Mouse (Mus musculus): ENCODE measurements around the gene Bahcc1. TPM values are rescaled to one million over a fixed set of nuclear protein-coding genes. Genes with fewer than 3 reads are reported as not detected.

Bahcc1 gene
- polyA plus RNA-seq, 2 experiments, result 0.75 to 1.6 TPM

DNA sequence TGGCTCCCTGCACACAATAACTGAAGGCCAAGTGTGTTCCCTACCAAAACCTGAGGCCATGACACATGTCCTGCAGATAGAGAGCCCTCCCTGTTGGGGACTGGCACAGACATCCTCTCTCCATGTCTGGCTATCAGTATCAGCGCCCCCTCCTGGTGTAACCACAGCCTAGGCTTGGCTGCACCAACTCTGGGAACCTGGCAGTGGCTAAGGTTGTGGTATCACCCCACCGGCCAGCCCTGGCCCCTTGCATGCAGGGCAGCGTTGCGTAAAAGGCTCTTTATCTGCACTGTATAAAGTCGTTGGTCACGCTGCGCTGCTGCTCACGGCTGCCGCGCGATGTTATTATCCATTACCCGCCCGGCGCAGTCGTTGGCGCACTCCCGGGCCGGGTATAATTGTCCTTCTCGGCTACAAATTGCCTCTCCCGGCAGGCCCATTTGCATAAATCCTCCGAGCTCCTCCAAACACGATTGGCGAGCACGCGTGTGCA lies 47.6 kb downstream of the Bahcc1 start:
- WGBS (ENCODE audit: insufficient replicate concordance), result 75% methylated on average over 25 of the region's 25 CpGs
- no peak overlapping the region for H3K27ac ChIP-seq

DNA sequence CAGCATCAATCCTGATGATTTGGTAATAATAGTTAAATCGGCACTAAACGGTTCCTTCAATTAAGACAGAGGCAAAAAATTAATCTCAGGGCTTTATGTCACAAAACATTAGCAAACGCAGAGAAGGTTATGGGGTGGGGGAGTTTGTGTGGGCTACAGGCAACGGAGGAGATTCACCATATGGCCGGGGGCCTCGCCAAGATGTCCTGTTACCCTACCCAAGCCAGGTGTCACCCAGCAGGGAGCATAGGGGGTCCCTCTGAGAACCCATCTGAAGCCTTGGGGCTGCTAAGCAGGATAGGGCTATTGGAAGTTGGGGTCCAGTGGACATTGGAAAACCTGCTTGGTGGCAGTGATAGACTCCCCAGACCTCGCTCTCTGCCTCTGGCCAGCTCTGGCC lies 48.0 kb downstream of the Bahcc1 start:
- no peak for DNase-seq (ENCODE audit: low read depth in 3 of 3, low spot score in 3 of 3)
- H3K4me3 ChIP-seq (ENCODE audit: insufficient read depth in 1 of 2, low read depth in 2 of 2, low read length in 2 of 2), result no peak overlapping the region
- no peak overlapping the region for H3K9ac ChIP-seq (replicated peaks)
- no peak overlapping the region for H3K4me2 ChIP-seq (ENCODE audit: low read depth)
- ATAC-seq (ENCODE audit: insufficient read depth), result no peak
- TF ChIP-seq EP300 (IDR thresholded peaks at IDR 0.05; ENCODE audit: low read depth), result no peak
- no peak for TF ChIP-seq CTCF (IDR thresholded peaks at IDR 0.05; ENCODE audit: low read depth)
- no peaks in the 10 kb centered on the region for H3K9me3 ChIP-seq (ENCODE audit: control insufficient read depth, low read length)
- no peaks in the 10 kb centered on the region for H3K27me3 ChIP-seq (ENCODE audit: control insufficient read depth, insufficient read depth, low read length)
- 76% methylated on average over 7 of the region's 7 CpGs for WGBS (ENCODE audit: insufficient replicate concordance)
- H3K36me3 ChIP-seq (replicated peaks; ENCODE audit: control insufficient read depth, insufficient read depth, low read depth), result no peaks in the 10 kb centered on the region
- H3K4me1 ChIP-seq (replicated peaks; ENCODE audit: control insufficient read depth in 2 of 2, insufficient read depth in 2 of 2, low read length in 1 of 2), result no peaks in the 10 kb centered on the region; a peak in 1 of 4 replicates
- no peak overlapping the region for H3K27ac ChIP-seq

More for the DNA sequence above, 47.6 kb downstream of the Bahcc1 start:
- ATAC-seq (ENCODE audit: insufficient read depth) (no peak), DNase-seq (ENCODE audit: low read depth in 3 of 3, low spot score in 3 of 3) (no peak)
- H3K36me3 ChIP-seq (replicated peaks; ENCODE audit: control insufficient read depth, insufficient read depth, low read depth), result no peaks in the 10 kb centered on the region
- TF ChIP-seq EP300 (IDR thresholded peaks at IDR 0.05; ENCODE audit: low read depth) (no peak), CTCF (IDR thresholded peaks at IDR 0.05; ENCODE audit: low read depth) (peak; percentile 77)
- no peaks in the 10 kb centered on the region for H3K27me3 ChIP-seq (ENCODE audit: control insufficient read depth, insufficient read depth, low read length)
- no peaks in the 10 kb centered on the region for H3K9me3 ChIP-seq (ENCODE audit: control insufficient read depth, low read length)
- no peaks in the 10 kb centered on the region; a peak in 1 of 4 replicates for H3K4me1 ChIP-seq (replicated peaks; ENCODE audit: control insufficient read depth in 2 of 2, insufficient read depth in 2 of 2, low read length in 1 of 2)
- no peak overlapping the region for H3K4me3 ChIP-seq (ENCODE audit: insufficient read depth in 1 of 2, low read depth in 2 of 2, low read length in 2 of 2)
- H3K9ac ChIP-seq (replicated peaks), result no peak overlapping the region
- no peak overlapping the region for H3K4me2 ChIP-seq (ENCODE audit: low read depth)

DNA sequence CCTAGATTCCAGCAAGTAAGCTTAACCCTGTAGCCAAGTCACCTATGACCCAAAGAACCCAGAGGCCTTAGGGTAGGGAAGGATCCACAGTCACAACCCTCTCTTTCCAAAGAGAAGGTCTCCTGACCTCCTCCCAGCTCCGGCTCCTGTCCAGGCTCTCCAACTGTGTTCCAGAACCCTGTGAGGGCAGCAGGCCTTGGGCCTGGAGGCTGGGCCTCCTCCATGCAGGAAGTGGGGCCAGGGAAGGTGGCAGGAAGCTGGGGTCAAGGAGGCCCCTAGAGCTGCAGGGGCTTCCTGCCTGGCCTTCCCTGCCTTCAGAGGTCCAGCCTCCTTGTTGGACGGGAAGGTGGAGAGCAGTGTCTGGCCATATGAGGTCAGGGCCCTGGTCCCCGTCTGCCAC lies 48.5 kb downstream of the Bahcc1 start:
- ATAC-seq (ENCODE audit: insufficient read depth) (0 out of 2 replicates have a peak, but pooled peaks have one; percentile 24), DNase-seq (ENCODE audit: low read depth in 3 of 3, low spot score in 3 of 3) (no peak)
- Histone ChIP-seq H3K27ac (no peak overlapping the region), H3K36me3 (replicated peaks; ENCODE audit: control insufficient read depth, insufficient read depth, low read depth) (no peaks in the 10 kb centered on the region), H3K9ac (replicated peaks) (no peak overlapping the region), H3K4me3 (ENCODE audit: insufficient read depth in 1 of 2, low read depth in 2 of 2, low read length in 2 of 2) (no peak overlapping the region), H3K4me2 (ENCODE audit: low read depth) (no peak overlapping the region), H3K9me3 (ENCODE audit: control insufficient read depth, low read length) (no peaks in the 10 kb centered on the region), H3K27me3 (ENCODE audit: control insufficient read depth, insufficient read depth, low read length) (no peaks in the 10 kb centered on the region), H3K4me1 (replicated peaks; ENCODE audit: control insufficient read depth in 2 of 2, insufficient read depth in 2 of 2, low read length in 1 of 2) (no peaks in the 10 kb centered on the region; a peak in 1 of 4 replicates)
- TF ChIP-seq CTCF (IDR thresholded peaks at IDR 0.05; ENCODE audit: low read depth) (no peak), EP300 (IDR thresholded peaks at IDR 0.05; ENCODE audit: low read depth) (no peak)
- WGBS (ENCODE audit: insufficient replicate concordance), result 67% methylated on average over 3 of the region's 3 CpGs

DNA sequence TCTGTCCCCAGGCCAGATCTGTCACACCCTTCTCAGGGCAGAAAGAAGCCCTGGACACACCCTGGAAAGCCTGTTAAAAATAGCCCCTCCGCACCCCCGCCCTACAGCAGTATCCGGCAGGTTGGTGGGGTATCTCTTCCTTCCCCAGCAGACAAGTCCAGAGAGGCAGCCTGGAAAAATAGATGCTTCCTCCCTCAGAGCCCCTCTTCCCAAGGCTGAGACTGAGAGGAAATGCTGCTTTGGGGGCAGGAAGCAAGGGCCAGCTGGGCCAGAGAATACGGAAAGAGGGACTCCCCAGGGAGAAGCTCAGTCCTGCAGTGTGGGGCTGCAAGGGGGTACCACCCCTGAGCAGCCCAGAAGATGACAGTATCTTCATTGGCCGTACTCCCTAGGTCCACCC lies 50.8 kb downstream of the Bahcc1 start:
- no peaks in the 10 kb centered on the region; a peak in 1 of 4 replicates for H3K4me1 ChIP-seq (replicated peaks; ENCODE audit: control insufficient read depth in 2 of 2, insufficient read depth in 2 of 2, low read length in 1 of 2)
- no peaks in the 10 kb centered on the region for H3K9me3 ChIP-seq (ENCODE audit: control insufficient read depth, low read length)
- TF ChIP-seq CTCF (IDR thresholded peaks at IDR 0.05; ENCODE audit: low read depth) (no peak), EP300 (IDR thresholded peaks at IDR 0.05; ENCODE audit: low read depth) (no peak)
- ATAC-seq (ENCODE audit: insufficient read depth) (no peak), DNase-seq (ENCODE audit: low read depth in 3 of 3, low spot score in 3 of 3) (no peak)
- H3K27ac ChIP-seq, result no peak overlapping the region
- no peaks in the 10 kb centered on the region for H3K36me3 ChIP-seq (replicated peaks; ENCODE audit: control insufficient read depth, insufficient read depth, low read depth)
- H3K4me3 ChIP-seq (ENCODE audit: insufficient read depth in 1 of 2, low read depth in 2 of 2, low read length in 2 of 2), result no peak overlapping the region
- H3K27me3 ChIP-seq (ENCODE audit: control insufficient read depth, insufficient read depth, low read length), result no peaks in the 10 kb centered on the region
- no peak overlapping the region for H3K9ac ChIP-seq (replicated peaks)
- no peak overlapping the region for H3K4me2 ChIP-seq (ENCODE audit: low read depth)
- 72% methylated on average over 5 of the region's 5 CpGs for WGBS (ENCODE audit: insufficient replicate concordance)

DNA sequence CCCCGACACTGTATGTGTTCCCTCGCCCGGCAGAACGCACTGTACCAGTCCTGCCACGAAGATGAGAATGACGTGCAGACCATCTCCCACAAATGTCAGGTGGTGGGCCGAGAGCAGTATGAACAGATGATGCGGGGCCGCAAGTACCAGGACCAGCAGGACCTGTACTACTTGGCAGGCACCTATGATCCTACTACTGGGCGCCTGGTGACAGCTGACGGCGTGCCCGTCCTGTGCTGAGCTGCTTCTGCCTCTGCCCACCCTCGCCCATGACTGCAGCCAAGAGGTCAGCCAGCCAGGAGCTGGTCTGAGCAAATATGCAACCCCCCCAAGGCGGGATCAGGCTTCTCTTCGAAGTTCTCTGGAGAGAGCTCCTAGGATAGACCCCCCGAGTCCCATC lies 56.9 kb downstream of the Bahcc1 start:
- 84% methylated on average over 17 of the region's 17 CpGs for WGBS (ENCODE audit: insufficient replicate concordance)
- Histone ChIP-seq H3K4me3 (ENCODE audit: insufficient read depth in 1 of 2, low read depth in 2 of 2, low read length in 2 of 2) (no peak overlapping the region), H3K4me1 (replicated peaks; ENCODE audit: control insufficient read depth in 2 of 2, insufficient read depth in 2 of 2, low read length in 1 of 2) (no peaks in the 10 kb centered on the region; a peak in 1 of 4 replicates), H3K36me3 (replicated peaks; ENCODE audit: control insufficient read depth, insufficient read depth, low read depth) (no peaks in the 10 kb centered on the region), H3K27ac (no peak overlapping the region), H3K9ac (replicated peaks) (no peak overlapping the region), H3K27me3 (ENCODE audit: control insufficient read depth, insufficient read depth, low read length) (no peaks in the 10 kb centered on the region), H3K9me3 (ENCODE audit: control insufficient read depth, low read length) (no peaks in the 10 kb centered on the region), H3K4me2 (ENCODE audit: low read depth) (no peak overlapping the region)
- DNase-seq (ENCODE audit: low read depth in 3 of 3, low spot score in 3 of 3) (no peak), ATAC-seq (ENCODE audit: insufficient read depth) (no peak)
- TF ChIP-seq CTCF (IDR thresholded peaks at IDR 0.05; ENCODE audit: low read depth) (no peak), EP300 (IDR thresholded peaks at IDR 0.05; ENCODE audit: low read depth) (no peak)
